Mouse (Mus musculus): Measurements from ENCODE around the gene 2410015M20Rik. TPM values are rescaled to one million over a fixed set of nuclear protein-coding genes. Genes with fewer than 3 reads are reported as not detected.

Gene 2410015M20Rik
- total and polyA plus RNA-seq, 2 experiments from 2014 or later: 207 to 527 TPM

GRCm38 (mm10) chr17:56584257-56585130 is 25.1 kb downstream of the 2410015M20Rik start, which contains the start of the genes Safb2 and Safb:
Gene Safb2, minus strand, starts transcription at chr17:56584585.
Gene Safb, plus strand, starts transcription at chr17:56584825.
- TF ChIP-seq EP300 (IDR thresholded peaks at IDR 0.05; ENCODE audit: low read depth) (no peak), CTCF (IDR thresholded peaks at IDR 0.05; ENCODE audit: low read depth) (peak; percentile 9; the same call in 1 of the 2 replicates)
- DNase-seq (ENCODE audit: low spot score): peak; percentile 99
- WGBS: under 1% methylated on average over 87 of the region's 101 CpGs

GRCm38 (mm10) chr17:56583611-56584256 is 25.8 kb downstream of the 2410015M20Rik start:
- no peak for TF ChIP-seq EP300 (IDR thresholded peaks at IDR 0.05; ENCODE audit: low read depth)

More at GRCm38 (mm10) chr17:56584257-56585130, 25.1 kb downstream of the 2410015M20Rik start, which contains the start of the genes Safb2 and Safb:
- Histone ChIP-seq H3K9ac (replicated peaks; ENCODE audit: low read depth, low read length) (peak within 1 kb of the TSS; percentile 97), H3K36me3 (replicated peaks; ENCODE audit: control insufficient read depth, insufficient read depth, low read length) (peaks cover 66% of the 10 kb centered on the region), H3K27ac (ENCODE audit: low read depth) (peak within 1 kb of the TSS; percentile 99), H3K4me1 (ENCODE audit: control insufficient read depth, insufficient read depth) (peaks cover 21% of the 10 kb centered on the region), H3K4me3 (ENCODE audit: low read depth, low read length) (peak within 1 kb of the TSS; percentile 99), H3K27me3 (ENCODE audit: control insufficient read depth, insufficient read depth, low read length) (no peaks in the 10 kb centered on the region), H3K9me3 (replicated peaks; ENCODE audit: control insufficient read depth, low read length) (no peaks in the 10 kb centered on the region), H3K4me2 (ENCODE audit: low read depth, low read length) (peak within 1 kb of the TSS; percentile 73)
- ATAC-seq (ENCODE audit: insufficient read depth, low read depth): peak; percentile 93

GRCm38 (mm10) chr17:56583071-56583470 is 26.5 kb downstream of the 2410015M20Rik start:
- Histone ChIP-seq H3K4me3 (ENCODE audit: low read depth, low read length) (peak overlapping the region; percentile 99), H3K36me3 (replicated peaks; ENCODE audit: control insufficient read depth, insufficient read depth, low read length) (peaks cover 66% of the 10 kb centered on the region), H3K4me2 (ENCODE audit: low read depth, low read length) (peak overlapping the region; percentile 73), H3K27ac (ENCODE audit: low read depth) (no peak overlapping the region), H3K9me3 (replicated peaks; ENCODE audit: control insufficient read depth, low read length) (no peaks in the 10 kb centered on the region), H3K27me3 (ENCODE audit: control insufficient read depth, insufficient read depth, low read length) (no peaks in the 10 kb centered on the region), H3K9ac (replicated peaks; ENCODE audit: low read depth, low read length) (peak overlapping the region; percentile 97), H3K4me1 (ENCODE audit: control insufficient read depth, insufficient read depth) (peaks cover 21% of the 10 kb centered on the region)
- no peak for DNase-seq (ENCODE audit: low spot score)
- no peak for ATAC-seq (ENCODE audit: insufficient read depth, low read depth)
- TF ChIP-seq EP300 (IDR thresholded peaks at IDR 0.05; ENCODE audit: low read depth): no peak
- TF ChIP-seq CTCF (IDR thresholded peaks at IDR 0.05; ENCODE audit: low read depth): no peak
- 76% methylated on average over 1 of the region's 1 CpGs for WGBS

More at GRCm38 (mm10) chr17:56583611-56584256, 25.8 kb downstream of the 2410015M20Rik start:
- H3K27me3 ChIP-seq (ENCODE audit: control insufficient read depth, insufficient read depth, low read length): no peaks in the 10 kb centered on the region
- 1% methylated on average over 25 of the region's 33 CpGs for WGBS
- ATAC-seq (ENCODE audit: insufficient read depth, low read depth) (no peak; the same call in 1 of the 2 replicates), DNase-seq (ENCODE audit: low spot score) (peak; percentile 52)
- H3K9ac ChIP-seq (replicated peaks; ENCODE audit: low read depth, low read length): peak overlapping the region; percentile 97
- no peaks in the 10 kb centered on the region for H3K9me3 ChIP-seq (replicated peaks; ENCODE audit: control insufficient read depth, low read length)
- H3K27ac ChIP-seq (ENCODE audit: low read depth): peak overlapping the region; percentile 99
- H3K4me3 ChIP-seq (ENCODE audit: low read depth, low read length): peak overlapping the region; percentile 99
- H3K4me1 ChIP-seq (ENCODE audit: control insufficient read depth, insufficient read depth): peaks cover 21% of the 10 kb centered on the region
- H3K4me2 ChIP-seq (ENCODE audit: low read depth, low read length): peak overlapping the region; percentile 73
- peaks cover 66% of the 10 kb centered on the region for H3K36me3 ChIP-seq (replicated peaks; ENCODE audit: control insufficient read depth, insufficient read depth, low read length)

- Histone ChIP-seq H3K9me3 (replicated peaks; ENCODE audit: control insufficient read depth, low read length) (no peaks in the 10 kb centered on the region), H3K27ac (ENCODE audit: low read depth) (no peak overlapping the region), H3K4me2 (ENCODE audit: low read depth, low read length) (no peak overlapping the region), H3K4me1 (ENCODE audit: control insufficient read depth, insufficient read depth) (no peaks in the 10 kb centered on the region), H3K4me3 (ENCODE audit: low read depth, low read length) (no peak overlapping the region), H3K27me3 (ENCODE audit: control insufficient read depth, insufficient read depth, low read length) (no peaks in the 10 kb centered on the region), H3K36me3 (replicated peaks; ENCODE audit: control insufficient read depth, insufficient read depth, low read length) (peaks cover 91% of the 10 kb centered on the region), H3K9ac (replicated peaks; ENCODE audit: low read depth, low read length) (no peak overlapping the region)
- TF ChIP-seq CTCF (IDR thresholded peaks at IDR 0.05; ENCODE audit: low read depth) (no peak), EP300 (IDR thresholded peaks at IDR 0.05; ENCODE audit: low read depth) (no peak)
- no peak for ATAC-seq (ENCODE audit: insufficient read depth, low read depth)
- DNase-seq (ENCODE audit: low spot score): no peak
- 95% methylated on average over 3 of the region's 3 CpGs for WGBS
Observed at GRCm38 (mm10) chr17:56572939-56573338, 36.6 kb downstream of the 2410015M20Rik start.

GRCm38 (mm10) chr17:56572154-56572553 is 37.4 kb downstream of the 2410015M20Rik start:
- H3K4me3 ChIP-seq (ENCODE audit: low read depth, low read length): no peak overlapping the region
- 35% methylated on average over 1 of the region's 1 CpGs for WGBS
- no peaks in the 10 kb centered on the region for H3K9me3 ChIP-seq (replicated peaks; ENCODE audit: control insufficient read depth, low read length)
- DNase-seq (ENCODE audit: low spot score) (no peak), ATAC-seq (ENCODE audit: insufficient read depth, low read depth) (no peak)
- no peaks in the 10 kb centered on the region for H3K27me3 ChIP-seq (ENCODE audit: control insufficient read depth, insufficient read depth, low read length)
- H3K4me2 ChIP-seq (ENCODE audit: low read depth, low read length): no peak overlapping the region
- no peak overlapping the region for H3K27ac ChIP-seq (ENCODE audit: low read depth)
- H3K36me3 ChIP-seq (replicated peaks; ENCODE audit: control insufficient read depth, insufficient read depth, low read length): peaks cover 91% of the 10 kb centered on the region
- TF ChIP-seq CTCF (IDR thresholded peaks at IDR 0.05; ENCODE audit: low read depth): no peak
- no peak for TF ChIP-seq EP300 (IDR thresholded peaks at IDR 0.05; ENCODE audit: low read depth)
- no peak overlapping the region for H3K9ac ChIP-seq (replicated peaks; ENCODE audit: low read depth, low read length)
- H3K4me1 ChIP-seq (ENCODE audit: control insufficient read depth, insufficient read depth): no peaks in the 10 kb centered on the region
